Mouse (Mus musculus) embryonic facial prominence, embryonic 15.5 days (tissue): ENCODE measurements at regions not wholly inside any gene's neighbourhood (a gene's known extent, or its start where the extent isn't known, plus 50 kb on each side); places are given as distances from the start of the nearest gene placed in this dataset.
"Not testable (repeated sequence)": the region's sequence is repeated elsewhere in the genome, so short reads cannot be mapped to it uniquely, and the experiment has no call there.

Source experiments
- ATAC-seq: fragments of 200-750 bp; cut with Nextera tagmentation; 2 replicates; pipeline ENCODE4 v1.8.0; 2017; ENCODE audit warnings: low read depth, moderate TSS enrichment; ENCODE audit not compliant: insufficient number of reproducible peaks, low FRiP score, low TSS enrichment
- H3K27ac ChIP-seq: fragments of 300-500 bp; sonication (generic); replicated peaks from 2 replicates; pipeline ENCODE4 v1.5.1; 2015; ENCODE audit warnings: mild to moderate bottlenecking, inconsistent platforms
- H3K27me3 ChIP-seq: fragments of 300-500 bp; sonication (generic); 2 replicates; pipeline ENCODE4 v1.6.1; 2015; ENCODE audit warnings: inconsistent platforms
- H3K36me3 ChIP-seq: fragments of 300-500 bp; sonication (generic); 2 replicates; pipeline ENCODE4 v1.6.1; 2015; ENCODE audit warnings: mild to moderate bottlenecking, inconsistent platforms
- H3K4me1 ChIP-seq: fragments of 300-500 bp; sonication (generic); 2 replicates; pipeline ENCODE4 v1.6.1; 2015; ENCODE audit warnings: inconsistent platforms
- H3K4me2 ChIP-seq: fragments of 300-500 bp; sonication (generic); replicated peaks from 2 replicates; pipeline ENCODE4 v1.6.1; 2015; ENCODE audit warnings: mild to moderate bottlenecking, inconsistent platforms
- H3K4me3 ChIP-seq: fragments of 300-500 bp; sonication (generic); replicated peaks from 2 replicates; pipeline ENCODE4 v1.5.1; 2015; ENCODE audit warnings: mild to moderate bottlenecking, inconsistent platforms
- H3K9ac ChIP-seq: fragments of 300-500 bp; sonication (generic); 2 replicates; pipeline ENCODE4 v1.6.1; 2015; ENCODE audit warnings: inconsistent platforms
- H3K9me3 ChIP-seq: fragments of 300-500 bp; sonication (generic); replicated peaks from 2 replicates; pipeline ENCODE4 v1.6.1; 2016; ENCODE audit warnings: inconsistent platforms
- WGBS: fragments of 180-500 bp; shearing (Covaris S2); methylation state at CpG from one replicate; pipeline ENCODE4 v1.1.7; 2015; 5-methylcytosine and 5-hydroxymethylcytosine counted together

GRCm38 (mm10) chr11:25055698-25056097, 977.8 kb downstream of the Bcl11a start:
- Histone ChIP-seq H3K9ac (no peak overlapping the region), H3K4me1 (peaks cover 9% of the 10 kb centered on the region; the same call in 1 of the 2 replicates), H3K4me3 (no peak overlapping the region), H3K4me2 (no peak overlapping the region), H3K27me3 (no peaks in the 10 kb centered on the region), H3K9me3 (no peaks in the 10 kb centered on the region), H3K27ac (no peak overlapping the region), H3K36me3 (no peaks in the 10 kb centered on the region)
- ATAC-seq, result no peak
- 35% methylated on average over 2 of the region's 2 CpGs for WGBS

GRCm38 (mm10) chr11:25057093-25057521, 979.3 kb downstream of the Bcl11a start:
- Histone ChIP-seq H3K4me2 (0 out of 2 replicates have a peak overlapping the region, but pooled peaks have one; percentile 2), H3K36me3 (no peaks in the 10 kb centered on the region), H3K4me1 (peaks cover 9% of the 10 kb centered on the region; the same call in 1 of the 2 replicates), H3K4me3 (no peak overlapping the region), H3K27ac (no peak overlapping the region), H3K9ac (no peak overlapping the region), H3K27me3 (no peaks in the 10 kb centered on the region), H3K9me3 (no peaks in the 10 kb centered on the region)
- 4% methylated on average over 7 of the region's 7 CpGs for WGBS
- no peak for ATAC-seq

- no peak for ATAC-seq
- H3K36me3 ChIP-seq, result no peaks in the 10 kb centered on the region
- 0 out of 2 replicates have a peak overlapping the region, but pooled peaks have one; percentile 2 for H3K4me2 ChIP-seq
- H3K27me3 ChIP-seq, result no peaks in the 10 kb centered on the region
- no peak overlapping the region for H3K27ac ChIP-seq
- H3K9ac ChIP-seq, result no peak overlapping the region
- WGBS, result 11% methylated on average over 2 of the region's 2 CpGs
- no peak overlapping the region for H3K4me3 ChIP-seq
- peaks cover 9% of the 10 kb centered on the region; the same call in 1 of the 2 replicates for H3K4me1 ChIP-seq
- no peaks in the 10 kb centered on the region for H3K9me3 ChIP-seq
Observed at GRCm38 (mm10) chr11:25057543-25057942, 979.7 kb downstream of the Bcl11a start.

GRCm38 (mm10) chr11:25063042-25063441, 985.2 kb downstream of the Bcl11a start:
- Histone ChIP-seq H3K36me3 (no peaks in the 10 kb centered on the region), H3K27ac (no peak overlapping the region), H3K4me1 (no peaks in the 10 kb centered on the region), H3K4me2 (no peak overlapping the region), H3K27me3 (no peaks in the 10 kb centered on the region), H3K9ac (no peak overlapping the region), H3K9me3 (no peaks in the 10 kb centered on the region), H3K4me3 (no peak overlapping the region)
- no peak for ATAC-seq
- WGBS, result 37% methylated on average over 4 of the region's 4 CpGs

GRCm38 (mm10) chr11:25063978-25064377, 986.1 kb downstream of the Bcl11a start:
- H3K9ac ChIP-seq, result no peak overlapping the region
- ATAC-seq, result no peak
- no peaks in the 10 kb centered on the region for H3K4me1 ChIP-seq
- H3K4me3 ChIP-seq, result no peak overlapping the region
- no peaks in the 10 kb centered on the region for H3K9me3 ChIP-seq
- 64% methylated on average over 2 of the region's 2 CpGs for WGBS
- no peak overlapping the region for H3K27ac ChIP-seq
- no peak overlapping the region for H3K4me2 ChIP-seq
- no peaks in the 10 kb centered on the region for H3K27me3 ChIP-seq
- H3K36me3 ChIP-seq, result no peaks in the 10 kb centered on the region

GRCm38 (mm10) chr11:25099976-25100375, 1022.1 kb downstream of the Bcl11a start:
- 91% methylated on average over 3 of the region's 3 CpGs for WGBS
- not testable (repeated sequence) for H3K9ac ChIP-seq, H3K27me3 ChIP-seq, H3K27ac ChIP-seq, H3K4me2 ChIP-seq, H3K9me3 ChIP-seq, ATAC-seq, H3K4me1 ChIP-seq, H3K36me3 ChIP-seq, H3K4me3 ChIP-seq

- Histone ChIP-seq H3K9me3 (no peaks in the 10 kb centered on the region), H3K27ac (no peak overlapping the region), H3K4me2 (no peak overlapping the region), H3K4me1 (no peaks in the 10 kb centered on the region), H3K36me3 (no peaks in the 10 kb centered on the region), H3K9ac (no peak overlapping the region), H3K4me3 (no peak overlapping the region), H3K27me3 (no peaks in the 10 kb centered on the region)
- ATAC-seq, result no peak
- 29% methylated on average over 8 of the region's 8 CpGs for WGBS
Observed at GRCm38 (mm10) chr11:25104432-25104831, 1026.6 kb downstream of the Bcl11a start.

GRCm38 (mm10) chr11:25124458-25124857, 1046.6 kb downstream of the Bcl11a start:
- WGBS, result 18% methylated on average over 2 of the region's 2 CpGs
- H3K9me3 ChIP-seq, result no peaks in the 10 kb centered on the region
- no peaks in the 10 kb centered on the region for H3K36me3 ChIP-seq
- no peak overlapping the region for H3K4me2 ChIP-seq
- H3K27ac ChIP-seq, result no peak overlapping the region
- H3K4me1 ChIP-seq, result no peaks in the 10 kb centered on the region
- no peak overlapping the region for H3K4me3 ChIP-seq
- no peak overlapping the region for H3K9ac ChIP-seq
- no peaks in the 10 kb centered on the region for H3K27me3 ChIP-seq
- no peak for ATAC-seq

- WGBS, result 46% methylated on average over 2 of the region's 2 CpGs
- Histone ChIP-seq H3K36me3 (no peaks in the 10 kb centered on the region), H3K27me3 (no peaks in the 10 kb centered on the region), H3K9ac (no peak overlapping the region), H3K27ac (no peak overlapping the region), H3K9me3 (no peaks in the 10 kb centered on the region), H3K4me2 (no peak overlapping the region), H3K4me1 (peaks cover 6% of the 10 kb centered on the region; the same call in 1 of the 2 replicates), H3K4me3 (no peak overlapping the region)
- no peak for ATAC-seq
Observed at GRCm38 (mm10) chr11:25142226-25142625, 1064.4 kb downstream of the Bcl11a start.

GRCm38 (mm10) chr11:25142833-25143232, 1065.0 kb downstream of the Bcl11a start:
- H3K4me3 ChIP-seq, result no peak overlapping the region
- no peaks in the 10 kb centered on the region for H3K9me3 ChIP-seq
- no peak overlapping the region for H3K4me2 ChIP-seq
- no peak; the same call in 1 of the 2 replicates for ATAC-seq
- H3K27me3 ChIP-seq, result no peaks in the 10 kb centered on the region
- H3K36me3 ChIP-seq, result no peaks in the 10 kb centered on the region
- H3K4me1 ChIP-seq, result peaks cover 6% of the 10 kb centered on the region; the same call in 1 of the 2 replicates
- H3K27ac ChIP-seq, result no peak overlapping the region
- 34% methylated on average over 4 of the region's 4 CpGs for WGBS
- H3K9ac ChIP-seq, result no peak overlapping the region

GRCm38 (mm10) chr11:25147287-25147686, 1063.3 kb downstream of the 5730522E02Rik start:
- Histone ChIP-seq H3K27me3 (no peaks in the 10 kb centered on the region), H3K27ac (no peak overlapping the region), H3K9ac (no peak overlapping the region), H3K4me3 (no peak overlapping the region), H3K36me3 (no peaks in the 10 kb centered on the region), H3K4me1 (peaks cover 6% of the 10 kb centered on the region; the same call in 1 of the 2 replicates), H3K4me2 (no peak overlapping the region), H3K9me3 (no peaks in the 10 kb centered on the region)
- WGBS, result 74% methylated on average over 3 of the region's 3 CpGs
- no peak for ATAC-seq

GRCm38 (mm10) chr11:25156705-25157104, 1053.9 kb downstream of the 5730522E02Rik start:
- Histone ChIP-seq H3K36me3 (no peaks in the 10 kb centered on the region), H3K27ac (no peak overlapping the region), H3K27me3 (no peaks in the 10 kb centered on the region), H3K9me3 (no peaks in the 10 kb centered on the region), H3K4me3 (no peak overlapping the region), H3K4me1 (no peaks in the 10 kb centered on the region), H3K9ac (no peak overlapping the region), H3K4me2 (no peak overlapping the region)
- 22% methylated on average over 5 of the region's 5 CpGs for WGBS
- ATAC-seq, result no peak
